Mouse (Mus musculus) lung, adult 2 months (tissue): Measurements from ENCODE around the gene Chd6.

Experiments used
- CTCF ChIP-seq: fragments of 200-500 bp; IDR thresholded peaks from 2 replicates; pipeline ENCODE4 v1.5.1; 2011; ENCODE audit warnings: mild to moderate bottlenecking, low read length, control low read depth; ENCODE audit not compliant: insufficient read depth
- POLR2A ChIP-seq: fragments of 200-500 bp; IDR thresholded peaks from 2 replicates; pipeline ENCODE4 v1.6.1; 2011; ENCODE audit warnings: low read depth, mild to moderate bottlenecking, control low read depth, low read length, borderline replicate concordance; ENCODE audit errors: extremely low read depth

DNA sequence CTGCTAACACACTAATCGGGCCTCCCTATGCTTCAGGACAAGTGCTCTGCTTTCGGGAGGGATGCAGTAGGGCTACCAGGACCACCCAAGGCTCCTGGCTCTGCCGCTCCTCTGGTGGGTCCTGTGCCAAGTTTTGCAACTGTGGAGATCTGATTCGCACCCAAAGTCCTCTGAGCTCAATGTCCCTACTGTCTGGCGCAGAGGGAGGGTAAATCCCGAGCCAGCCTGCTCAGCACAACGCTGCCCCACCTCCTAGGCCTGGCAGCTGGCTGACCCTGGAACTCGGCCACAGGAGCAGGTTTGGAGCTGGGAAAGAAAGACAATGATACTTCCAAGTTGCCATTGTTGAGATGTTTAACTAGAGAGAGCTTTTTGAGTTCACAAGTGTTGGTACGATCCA, 183.7 kb downstream of the Chd6 start:
- TF ChIP-seq CTCF (no peak), POLR2A (no peak)
